Mouse (Mus musculus) natural killer cell, adult 2 months (primary cell): ENCODE measurements around the gene Gm3411.
"Not testable (repeated sequence)": the region's sequence is repeated elsewhere in the genome, so short reads cannot be mapped to it uniquely, and the experiment has no call there.

Experiments used
- DNase-seq, 2 experiments: peaks; one replicate each; pipeline ENCODE4 v3.0.0; 2022; ENCODE audit warnings: low spot score in 2 of 2

Gene Gm3411

GRCm38 (mm10) chr14:6286931-6287715 is at the start of gene Gm3411:
Gm3411 (minus strand) TSS chr14:6287250.
- not testable (repeated sequence) for DNase-seq

DNA sequence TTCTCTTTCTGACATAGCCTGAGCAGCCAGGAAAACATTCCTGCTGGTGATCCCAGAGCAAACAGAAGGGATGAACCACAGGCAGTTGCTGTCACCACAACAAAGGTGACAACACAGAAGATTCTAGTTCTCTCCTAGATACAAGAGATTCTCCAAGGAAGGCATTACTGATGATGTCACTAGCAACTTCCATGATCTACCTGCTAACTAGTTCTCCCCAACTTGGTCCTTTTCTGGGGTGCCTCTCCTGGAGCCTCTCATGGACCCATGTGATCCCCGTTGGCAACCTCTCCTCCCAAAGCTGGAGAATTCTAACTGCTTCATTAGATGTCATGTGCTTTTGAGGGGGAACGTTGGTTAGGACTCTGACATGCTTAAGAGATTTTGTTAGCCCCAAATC is 17.7 kb upstream of the Gm3411 start, which contains the start of gene Gm21103:
TSS of gene Gm21103 (minus strand) at position 101 of the 400 bp plus-strand sequence.
- not testable (repeated sequence) for DNase-seq

- DNase-seq = not testable (repeated sequence)
These were observed 67.9 kb downstream of the Gm3411 start, which contains the start of gene Gm21560 for GRCm38 (mm10) chr14:6219192-6219591. Gm21560 (minus strand) TSS chr14:6219292.
